Mouse (Mus musculus): ENCODE data around the gene Pear1. TPM values are rescaled to one million over a fixed set of nuclear protein-coding genes. Genes with fewer than 3 reads are reported as not detected.

The Pear1 gene
- 0.34 and 1.5 TPM in 2 replicates for total RNA-seq (2023)

DNA sequence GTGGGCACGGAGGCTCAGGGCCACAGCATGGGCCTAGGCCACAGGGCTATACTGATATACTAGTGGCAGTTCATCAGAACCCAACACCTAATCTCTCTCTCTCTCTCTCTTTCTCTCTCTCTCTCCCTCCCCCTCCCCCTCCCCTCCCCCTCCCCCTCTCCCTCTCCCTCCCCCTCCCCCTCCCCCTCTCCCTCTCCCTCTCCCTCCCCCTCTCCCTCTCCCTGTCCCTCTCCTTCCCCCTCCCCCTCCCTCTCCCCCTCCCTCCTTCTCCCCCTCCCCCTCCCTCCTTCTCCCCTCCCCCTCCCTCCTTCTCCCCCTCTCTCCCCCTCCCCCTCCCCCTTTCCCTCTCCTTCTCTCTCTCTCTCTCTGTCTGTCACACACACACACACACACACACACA, at the start of gene Pear1:
TSS of gene Pear1 (minus strand) at position 101 of the 400 bp plus-strand sequence.

DNA sequence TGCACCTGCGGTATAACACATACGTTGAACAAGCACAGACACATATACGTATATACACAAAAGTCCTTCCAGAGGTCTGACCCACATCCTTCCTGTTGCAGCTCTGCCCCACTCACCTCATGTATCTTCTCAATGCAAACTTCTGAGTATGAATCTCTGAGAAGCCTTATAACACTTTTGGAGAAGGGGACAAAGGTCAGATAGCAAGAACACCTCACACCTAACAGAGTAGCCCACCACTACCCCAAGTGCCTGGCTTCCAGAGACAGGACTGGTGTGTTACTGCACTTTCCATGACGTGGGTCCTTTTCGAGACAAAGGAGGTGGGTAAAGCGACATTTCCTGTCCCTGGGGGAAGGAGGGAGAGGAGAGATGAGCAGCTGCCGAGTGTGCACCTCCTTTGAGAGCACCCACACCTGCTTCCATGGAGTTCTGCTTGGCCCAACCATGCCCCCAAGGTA, 22.6 kb upstream of the Pear1 start, which contains the start of gene Sh2d2a:
TSS of gene Sh2d2a (plus strand) at position 106 of the 461 bp plus-strand sequence.

DNA sequence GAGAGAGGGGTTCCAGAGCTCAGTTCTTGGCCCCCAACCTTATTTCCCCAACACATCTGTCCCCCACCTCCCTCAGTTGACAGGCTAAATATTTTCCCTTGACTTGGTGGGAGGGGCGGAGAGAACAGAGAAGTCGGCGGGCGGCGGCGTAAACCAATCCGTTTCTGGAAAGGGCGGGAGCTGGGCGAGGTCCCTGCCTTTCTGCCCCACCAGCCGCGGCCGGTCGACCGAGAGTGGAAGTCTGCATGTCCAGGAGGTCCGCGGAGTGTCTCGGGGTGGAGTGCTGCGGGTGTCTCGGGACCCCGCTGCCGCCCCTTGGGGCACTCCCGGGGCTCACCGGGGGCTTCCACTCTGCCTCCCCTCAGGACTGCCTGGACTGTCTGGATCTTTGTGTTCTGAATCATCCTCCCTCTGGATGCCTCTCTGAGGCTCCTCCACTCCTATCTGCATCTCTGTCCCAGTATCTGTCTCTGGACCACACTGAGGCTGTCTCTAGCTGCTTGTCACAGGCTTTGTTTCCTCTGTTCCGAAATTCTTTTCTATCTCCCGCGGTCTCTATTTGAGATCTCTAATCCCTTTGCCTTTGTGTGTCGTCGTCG, 27.3 kb downstream of the Pear1 start, which contains the start of gene Insrr:
TSS of gene Insrr (plus strand) at position 216 of the 599 bp plus-strand sequence.

DNA sequence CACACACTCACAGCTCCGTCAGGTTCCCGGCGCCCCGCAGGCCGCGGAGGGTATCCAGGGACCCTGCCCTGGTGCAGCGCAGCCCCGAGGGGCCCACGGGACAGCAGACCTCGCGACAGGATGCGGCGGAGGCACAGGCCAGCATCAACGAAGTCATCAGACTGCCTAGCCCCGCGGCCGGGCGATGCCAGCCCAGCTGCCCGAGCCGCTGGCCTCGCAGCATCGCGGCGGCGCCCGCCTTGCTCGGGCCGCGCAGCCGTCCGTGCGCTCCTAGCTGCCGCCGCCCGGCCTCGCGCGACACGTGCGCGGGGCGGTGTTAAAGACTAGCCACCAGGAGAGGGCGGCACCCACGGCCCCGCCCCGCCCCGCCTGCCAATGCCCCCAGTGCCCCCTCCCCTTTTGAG, 29.2 kb downstream of the Pear1 start, which contains the start of gene Ntrk1:
TSS of gene Ntrk1 (minus strand) at position 241 of the 404 bp plus-strand sequence.

DNA sequence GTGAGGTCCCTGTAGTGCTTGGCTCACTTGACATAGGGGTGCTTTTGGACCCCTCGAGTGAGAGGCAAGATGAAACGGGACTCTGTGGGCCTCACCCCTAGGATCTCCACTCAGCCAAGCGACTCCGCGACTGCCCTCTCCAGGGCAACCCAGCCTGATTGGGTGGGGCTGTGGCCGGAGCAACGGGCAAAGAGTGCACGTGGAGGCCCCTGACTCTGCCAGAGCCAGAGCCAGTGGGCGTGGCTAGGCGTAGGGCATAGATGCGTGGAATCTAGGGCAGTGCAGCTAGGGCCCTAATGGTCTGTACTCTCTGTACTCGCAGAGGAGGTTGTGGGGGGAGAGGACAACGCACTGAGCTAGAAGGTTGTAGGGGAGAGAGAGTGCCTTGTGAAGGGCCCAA, 75.7 kb downstream of the Pear1 start, which contains the start of gene Lrrc71:
TSS of gene Lrrc71 (minus strand) at position 195 of the 400 bp plus-strand sequence.

Other genes starting within 250 kb of the Pear1 start
- 23.5 and 27.2 TPM in 2 replicates for gene Arhgef11, start 206.7 kb downstream of the Pear1 start, total RNA-seq (2023)
- gene Lrrc71, start 75.7 kb downstream of the Pear1 start, total RNA-seq (2023): 0.27 and 3.5 TPM in 2 replicates
- not detected in 2 replicates for gene Ntrk1, start 29.1 kb downstream of the Pear1 start, total RNA-seq (2023)
- not detected in 2 replicates for gene Insrr, start 27.4 kb downstream of the Pear1 start, total RNA-seq (2023)
- gene Sh2d2a, start 22.4 kb upstream of the Pear1 start, total RNA-seq (2023): 0.88 and 1.2 TPM in 2 replicates
- 26.9 and 29.1 TPM in 2 replicates for gene Prcc, start 61.3 kb upstream of the Pear1 start, total RNA-seq (2023)
- gene Hdgf, start 82.0 kb upstream of the Pear1 start, total RNA-seq (2023): 80.4 and 98.0 TPM in 2 replicates
- gene Mrpl24, start 95.2 kb upstream of the Pear1 start, total RNA-seq (2023): 62.4 and 72.9 TPM in 2 replicates
- gene Isg20l2, start 106.0 kb upstream of the Pear1 start, total RNA-seq (2023): 21.0 and 25.9 TPM in 2 replicates
- 10.7 and 10.8 TPM in 2 replicates for gene Rrnad1, start 106.4 kb upstream of the Pear1 start, total RNA-seq (2023)
- 0.54 and 0.66 TPM in 2 replicates for gene Crabp2, start 124.4 kb upstream of the Pear1 start, total RNA-seq (2023)
- gene Nes, start 146.8 kb upstream of the Pear1 start, total RNA-seq (2023): not detected in 2 replicates
- not detected in 2 replicates for gene Bcan, start 175.9 kb upstream of the Pear1 start, total RNA-seq (2023)
- gene Hapln2, start 203.3 kb upstream of the Pear1 start, total RNA-seq (2023): not detected in 2 replicates
- gene Gpatch4, start 218.8 kb upstream of the Pear1 start, total RNA-seq (2023): 2.7 and 3.8 TPM in 2 replicates
- gene Naxe, start 234.2 kb upstream of the Pear1 start, total RNA-seq (2023): 21.0 and 21.5 TPM in 2 replicates

Measured in neutrophil, adult 65 days (primary cell).